ENCODE assay signal across 8 mouse cellular contexts in the genomic region with DNA sequence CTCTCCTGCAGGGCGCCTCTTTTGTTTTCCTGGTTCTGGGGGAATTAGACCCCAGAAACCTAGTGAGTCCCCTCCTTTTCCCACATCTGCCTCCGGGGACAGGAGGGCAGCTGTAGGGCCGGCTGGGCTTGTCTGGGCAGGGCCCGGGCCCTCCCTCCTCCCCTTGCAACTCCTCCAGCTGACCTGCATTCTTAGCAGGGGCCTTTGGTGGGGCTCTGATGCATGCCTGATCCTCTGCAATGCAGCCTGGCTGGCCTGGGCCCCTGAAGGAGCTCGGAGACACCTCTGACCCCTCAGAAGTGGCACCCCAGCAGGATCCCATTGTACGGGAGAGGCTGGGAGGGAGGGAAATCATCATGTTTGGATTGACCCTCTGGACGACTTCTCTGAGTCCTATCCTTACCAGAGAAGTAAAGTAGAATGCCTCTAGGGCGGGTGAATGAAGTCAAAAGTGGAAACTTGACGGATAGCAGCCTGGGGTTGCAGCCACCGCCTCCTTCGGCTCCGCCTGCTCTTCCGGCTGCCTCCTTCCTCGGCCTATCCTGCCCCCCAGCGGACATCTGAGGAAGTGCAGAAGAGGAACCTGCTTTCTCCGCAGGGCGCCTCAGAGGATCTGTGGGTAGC. TPM values are rescaled to one million over a fixed set of nuclear protein-coding genes. Genes with fewer than 3 reads are reported as not detected.
A peak's percentile ranks its signal among the peaks of the same experiment; 100 is the strongest.
DNase-seq lines count a peak whose midpoint lies in the region; ATAC-seq and TF ChIP-seq lines count a peak whose summit lies in the region.

No protein-coding gene starts in this region.

- TF ChIP-seq POLR2A in bone marrow macrophage, adult 2 months (IDR thresholded peaks at IDR 0.05; ENCODE audit: borderline replicate concordance, low read depth, low read length): no peak
- TF ChIP-seq POLR2A in embryonic fibroblast, embryonic 13.5 days (IDR thresholded peaks at IDR 0.05; ENCODE audit: low read depth, low read length): peak; percentile 81
- no peak for TF ChIP-seq POLR2A in liver, adult 2 months (IDR thresholded peaks at IDR 0.05; ENCODE audit: extremely low read depth, insufficient read depth, low read length)

- H3K4me1 ChIP-seq in bone marrow macrophage, adult 2 months (ENCODE audit: control insufficient read depth, insufficient read depth, low read length): peaks cover 10% of the 10 kb centered on the region
- peaks cover 5% of the 10 kb centered on the region; the same call in 1 of the 2 replicates for H3K4me1 ChIP-seq in embryonic fibroblast, embryonic 13.5 days (ENCODE audit: control insufficient read depth, insufficient read depth, low read length)
- H3K4me1 ChIP-seq in heart, embryonic 11.5 days (ENCODE audit: control insufficient read depth, insufficient read depth, low read length): peaks cover 29% of the 10 kb centered on the region
- H3K4me1 ChIP-seq in kidney, embryonic 15.5 days: peaks cover 54% of the 10 kb centered on the region
- H3K4me1 ChIP-seq in liver, adult 2 months (ENCODE audit: control insufficient read depth, insufficient read depth, low read length): peaks cover 5% of the 10 kb centered on the region; the same call in 1 of the 2 replicates

- WGBS in heart, embryonic 11.5 days (ENCODE audit: insufficient replicate concordance): 1% methylated on average over 17 of the region's 17 CpGs
- 1% methylated on average over 17 of the region's 17 CpGs for WGBS in kidney, embryonic 15.5 days
- 12% methylated on average over 17 of the region's 17 CpGs for WGBS in liver, adult 2 months

- peaks cover 2% of the 10 kb centered on the region; the same call in 1 of the 2 replicates for H3K79me2 ChIP-seq in liver, adult 2 months (ENCODE audit: control insufficient read depth, insufficient read depth, low read length)

- peak overlapping the region; percentile 38 for H3K4me3 ChIP-seq in bone marrow macrophage, adult 2 months (ENCODE audit: insufficient read depth, low read length)
- H3K4me3 ChIP-seq in embryonic fibroblast, embryonic 13.5 days (ENCODE audit: insufficient read depth, low read length): peak overlapping the region; percentile 40
- H3K4me3 ChIP-seq in heart, embryonic 11.5 days (ENCODE audit: low read depth, low read length): peak overlapping the region; percentile 22
- peak overlapping the region; percentile 29 for H3K4me3 ChIP-seq in kidney, embryonic 15.5 days (replicated peaks)
- H3K4me3 ChIP-seq in liver, adult 2 months (ENCODE audit: insufficient read depth, low read depth, low read length): peak overlapping the region; percentile 36; the same call in 1 of the 2 replicates

- peak overlapping the region; percentile 56 for H3K4me2 ChIP-seq in heart, embryonic 11.5 days
- H3K4me2 ChIP-seq in kidney, embryonic 15.5 days: peak overlapping the region; percentile 53

- no peak overlapping the region for H3K27ac ChIP-seq in bone marrow macrophage, adult 2 months (ENCODE audit: insufficient read depth, low read depth, low read length)
- H3K27ac ChIP-seq in embryonic fibroblast, embryonic 13.5 days (ENCODE audit: insufficient read depth, low read length): peak overlapping the region; percentile 99
- peak overlapping the region; percentile 37 for H3K27ac ChIP-seq in heart, embryonic 11.5 days (ENCODE audit: low read depth, low read length)
- H3K27ac ChIP-seq in kidney, embryonic 15.5 days: peak overlapping the region; percentile 93
- H3K27ac ChIP-seq in liver, adult 2 months (replicated peaks; ENCODE audit: insufficient read depth, low read depth, low read length): no peak overlapping the region

- H3K27me3 ChIP-seq in heart, embryonic 11.5 days (ENCODE audit: control insufficient read depth, insufficient read depth, low read length): peaks cover 46% of the 10 kb centered on the region
- H3K27me3 ChIP-seq in kidney, embryonic 15.5 days: peaks cover 38% of the 10 kb centered on the region
- peaks cover 8% of the 10 kb centered on the region for H3K27me3 ChIP-seq in liver, adult 2 months (ENCODE audit: control insufficient read depth, insufficient read depth, low read length)

- peak; percentile 45 for TF ChIP-seq CTCF in bone marrow macrophage, adult 2 months (IDR thresholded peaks at IDR 0.05; ENCODE audit: low read depth, low read length)
- TF ChIP-seq CTCF in embryonic fibroblast, embryonic 13.5 days (IDR thresholded peaks at IDR 0.05; ENCODE audit: borderline replicate concordance, insufficient read depth, low read length): peak; percentile 81
- TF ChIP-seq CTCF in liver, adult 2 months (IDR thresholded peaks at IDR 0.05; ENCODE audit: low read depth, low read length): peak; percentile 95

- H3K9ac ChIP-seq in heart, embryonic 11.5 days (ENCODE audit: low read depth, low read length): peak overlapping the region; percentile 44
- H3K9ac ChIP-seq in kidney, embryonic 15.5 days: peak overlapping the region; percentile 38
- H3K9ac ChIP-seq in liver, adult 2 months (ENCODE audit: low read depth, low read length): peak overlapping the region; percentile 52

- no peaks in the 10 kb centered on the region for H3K36me3 ChIP-seq in heart, embryonic 11.5 days (ENCODE audit: control insufficient read depth, insufficient read depth, low read length)
- no peaks in the 10 kb centered on the region for H3K36me3 ChIP-seq in kidney, embryonic 15.5 days
- H3K36me3 ChIP-seq in liver, adult 2 months (ENCODE audit: control insufficient read depth, insufficient read depth, low read length): no peaks in the 10 kb centered on the region

- peak; percentile 93 to 95 for DNase-seq in B cell, adult 2 months
- DNase-seq in liver, adult 2 months (ENCODE audit: extremely low read depth, low read depth, low spot score): peak; percentile 43
- DNase-seq in spleen, postnatal 4 days (ENCODE audit: low spot score in 2 of 2): peak; percentile 88 to 95

- H3K9me3 ChIP-seq in heart, embryonic 11.5 days (replicated peaks; ENCODE audit: control insufficient read depth, low read length): no peaks in the 10 kb centered on the region
- no peaks in the 10 kb centered on the region for H3K9me3 ChIP-seq in kidney, embryonic 15.5 days (replicated peaks)

- no peak for ATAC-seq in heart, embryonic 11.5 days (replicated peaks; ENCODE audit: insufficient number of reproducible peaks, low FRiP score, low TSS enrichment)
- peak; percentile 63; the same call in 1 of the 2 replicates for ATAC-seq in kidney, embryonic 15.5 days (replicated peaks; ENCODE audit: low FRiP score)
- ATAC-seq in monocyte, adult 5-6 weeks (replicated peaks; ENCODE audit: insufficient number of reproducible peaks, low FRiP score, low TSS enrichment, poor library complexity, severe bottlenecking): peak; percentile 91

RNA-seq across cellular contexts. Expression of a gene that starts 3.9 kb away (rescaled TPM):
- polyA plus RNA-seq in bone marrow macrophage, adult 2 months (2012; ENCODE audit: insufficient read depth, insufficient read length, missing spikeins): 1.5 and 2.2 TPM in 2 replicates
- 6.9 and 9.7 TPM in 2 replicates for polyA plus RNA-seq in embryonic fibroblast, embryonic 13.5 days (2011; ENCODE audit: insufficient read length, low read depth, missing spikeins)
- 13.9 and 16.6 TPM in 2 replicates for polyA plus RNA-seq in heart, embryonic 11.5 days (2014; fragmentation: Nextera tagmentation; extraction: Ambion mirVana)
- polyA plus RNA-seq in kidney, embryonic 15.5 days (2015; fragmentation: Nextera tagmentation; extraction: Ambion mirVana): 38.2 and 38.8 TPM in 2 replicates
- 39.5 and 41.9 TPM in 2 replicates for total RNA-seq in liver, adult 2 months (2014; rRNA removed)
- polyA plus RNA-seq in liver, adult 2 months (2012; rRNA removed): 56.6 and 58.3 TPM in 2 replicates
- 2.3 to 3.2 TPM (median 2.9 TPM) in 3 replicates for total RNA-seq in monocyte, adult 5-6 weeks (2017)

RNA-seq across cellular contexts. Expression of a gene that starts 12.6 kb away (rescaled TPM):
- 0.31 and 0.37 TPM in 2 replicates for polyA plus RNA-seq in bone marrow macrophage, adult 2 months (2012; ENCODE audit: insufficient read depth, insufficient read length, missing spikeins)
- polyA plus RNA-seq in embryonic fibroblast, embryonic 13.5 days (2011; ENCODE audit: insufficient read length, low read depth, missing spikeins): 0.33 and 0.35 TPM in 2 replicates
- 0.07 and 0.11 TPM in 2 replicates for polyA plus RNA-seq in heart, embryonic 11.5 days (2014; fragmentation: Nextera tagmentation; extraction: Ambion mirVana)
- 1.4 and 1.5 TPM in 2 replicates for polyA plus RNA-seq in kidney, embryonic 15.5 days (2015; fragmentation: Nextera tagmentation; extraction: Ambion mirVana)
- under 0.01 and 0.09 TPM in 2 replicates for total RNA-seq in liver, adult 2 months (2014; rRNA removed)
- polyA plus RNA-seq in liver, adult 2 months (2012; rRNA removed): 0.04 and 0.05 TPM in 2 replicates
- not detected in 3 replicates for total RNA-seq in monocyte, adult 5-6 weeks (2017)

RNA-seq across cellular contexts. Expression of a gene that starts 15.4 kb away (rescaled TPM):
- not detected in 2 replicates for polyA plus RNA-seq in bone marrow macrophage, adult 2 months (2012; ENCODE audit: insufficient read depth, insufficient read length, missing spikeins)
- polyA plus RNA-seq in embryonic fibroblast, embryonic 13.5 days (2011; ENCODE audit: insufficient read length, low read depth, missing spikeins): 0.65 and 0.87 TPM in 2 replicates
- polyA plus RNA-seq in heart, embryonic 11.5 days (2014; fragmentation: Nextera tagmentation; extraction: Ambion mirVana): 0.59 and 0.93 TPM in 2 replicates
- polyA plus RNA-seq in kidney, embryonic 15.5 days (2015; fragmentation: Nextera tagmentation; extraction: Ambion mirVana): 1.0 and 1.5 TPM in 2 replicates
- total RNA-seq in liver, adult 2 months (2014; rRNA removed): 0.28 and 1.1 TPM in 2 replicates
- polyA plus RNA-seq in liver, adult 2 months (2012; rRNA removed): 1.0 and 1.1 TPM in 2 replicates
- not detected in 3 replicates for total RNA-seq in monocyte, adult 5-6 weeks (2017)

RNA-seq across cellular contexts. Expression of a gene that starts 15.5 kb away (rescaled TPM):
- polyA plus RNA-seq in bone marrow macrophage, adult 2 months (2012; ENCODE audit: insufficient read depth, insufficient read length, missing spikeins): 32.2 and 34.0 TPM in 2 replicates
- polyA plus RNA-seq in embryonic fibroblast, embryonic 13.5 days (2011; ENCODE audit: insufficient read length, low read depth, missing spikeins): 62.8 and 64.8 TPM in 2 replicates
- polyA plus RNA-seq in heart, embryonic 11.5 days (2014; fragmentation: Nextera tagmentation; extraction: Ambion mirVana): 83.9 and 87.2 TPM in 2 replicates
- 90.0 and 91.3 TPM in 2 replicates for polyA plus RNA-seq in kidney, embryonic 15.5 days (2015; fragmentation: Nextera tagmentation; extraction: Ambion mirVana)
- total RNA-seq in liver, adult 2 months (2014; rRNA removed): 19.5 and 29.2 TPM in 2 replicates
- polyA plus RNA-seq in liver, adult 2 months (2012; rRNA removed): 86.8 and 120 TPM in 2 replicates
- total RNA-seq in monocyte, adult 5-6 weeks (2017): 12.3 to 17.5 TPM (median 13.4 TPM) in 3 replicates

RNA-seq across cellular contexts. Expression of a gene that starts 24.6 kb away (rescaled TPM):
- polyA plus RNA-seq in bone marrow macrophage, adult 2 months (2012; ENCODE audit: insufficient read depth, insufficient read length, missing spikeins): 8.5 and 9.2 TPM in 2 replicates
- 7.3 and 9.7 TPM in 2 replicates for polyA plus RNA-seq in embryonic fibroblast, embryonic 13.5 days (2011; ENCODE audit: insufficient read length, low read depth, missing spikeins)
- polyA plus RNA-seq in heart, embryonic 11.5 days (2014; fragmentation: Nextera tagmentation; extraction: Ambion mirVana): 3.9 and 4.1 TPM in 2 replicates
- 8.8 and 12.7 TPM in 2 replicates for polyA plus RNA-seq in kidney, embryonic 15.5 days (2015; fragmentation: Nextera tagmentation; extraction: Ambion mirVana)
- 1.1 and 1.7 TPM in 2 replicates for total RNA-seq in liver, adult 2 months (2014; rRNA removed)
- polyA plus RNA-seq in liver, adult 2 months (2012; rRNA removed): 1.7 and 2.2 TPM in 2 replicates
- 10.0 to 13.1 TPM (median 11.3 TPM) in 3 replicates for total RNA-seq in monocyte, adult 5-6 weeks (2017)

Comparison
In these comparisons a context has a peak if more than half of its experiments do, and no peak if none do; other contexts are left out.
1. DNase-seq: peak in every context shown above with its lines; median percentile 94 in B cell, adult 2 months; 92 in spleen, postnatal 4 days; 43 in liver, adult 2 months.
2. H3K27ac ChIP-seq: peak in embryonic fibroblast, embryonic 13.5 days (single experiment), heart, embryonic 11.5 days (single experiment) and kidney, embryonic 15.5 days (single experiment); none in bone marrow macrophage, adult 2 months (single experiment) and liver, adult 2 months (single experiment).
3. CTCF ChIP-seq: peak in every context shown above with its lines; median percentile 95 in liver, adult 2 months; 81 in embryonic fibroblast, embryonic 13.5 days; 45 in bone marrow macrophage, adult 2 months.
4. Peak in every context shown above with its lines, with median percentiles within 50 percentile points of each other: H3K4me3 ChIP-seq and H3K9ac ChIP-seq.